Mouse (Mus musculus): ENCODE results near the gene Zfp473.

DNA sequence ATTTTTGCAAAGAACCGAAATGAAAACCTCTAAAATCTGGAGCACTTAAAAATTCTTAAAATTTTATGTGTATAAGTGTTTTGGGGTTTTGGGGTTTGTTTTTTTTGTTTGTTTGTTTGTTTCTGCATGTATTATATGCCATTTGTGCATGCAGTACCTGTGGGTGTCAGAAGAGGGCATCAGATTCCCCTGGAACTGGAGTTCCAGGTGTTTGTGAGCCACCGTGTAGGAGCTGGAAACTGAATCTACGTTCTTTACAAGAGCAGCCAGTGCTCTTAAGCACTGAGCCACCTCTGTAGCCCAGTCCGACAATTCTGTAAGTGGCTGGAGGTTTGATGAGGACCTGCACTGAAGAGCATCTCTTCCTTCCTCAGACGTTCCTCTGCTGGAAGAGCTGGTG, 41.0 kb downstream of the Zfp473 start:
- TF ChIP-seq CTCF (IDR thresholded peaks at IDR 0.05) (peak; percentile 10; the same call in 1 of the 2 replicates), EP300 (IDR thresholded peaks at IDR 0.05) (no peak)
